Mouse (Mus musculus) frontal cortex, adult 2 months (tissue): ENCODE results near the gene Ace2. TPM values are rescaled to one million over a fixed set of nuclear protein-coding genes. Genes with fewer than 3 reads are reported as not detected.

Experiments used
- DNase-seq, 2 experiments: peaks; one replicate each; pipeline ENCODE4 v3.0.0; 2022; ENCODE audit warnings: low spot score in 1 of 2; ENCODE audit errors: extremely low spot score in 1 of 2
- polyA plus RNA-seq: library from polyadenylated mRNA; depleted of rRNA; stranded (reverse); fragments of >200 nt; gene quantifications from 2 replicates; pipeline ENCODE4 v1.2.3, GENCODE M21; 2012; rRNA removed

Gene Ace2
- polyA plus RNA-seq = 1.6 and 1.7 TPM in 2 replicates

- DNase-seq = no peak
Measured at GRCm38 (mm10) chrX:164139032-164139431, at the start of gene Ace2. Gene Ace2, plus strand, starts transcription at chrX:164139332.

- DNase-seq = no peak
Measured at GRCm38 (mm10) chrX:164089916-164090315, 49.2 kb upstream of the Ace2 start.

GRCm38 (mm10) chrX:164092300-164093169, 46.6 kb upstream of the Ace2 start:
- no peak for DNase-seq

- DNase-seq = no peak
Measured at GRCm38 (mm10) chrX:164093435-164093834, 45.7 kb upstream of the Ace2 start.

- no peak for DNase-seq
Measured at GRCm38 (mm10) chrX:164095838-164096237, 43.3 kb upstream of the Ace2 start.

- DNase-seq = peak in 1 of 2 experiments; percentile 19
Measured at GRCm38 (mm10) chrX:164101483-164101882, 37.6 kb upstream of the Ace2 start.

- DNase-seq = no peak
Measured at GRCm38 (mm10) chrX:164102198-164102597, 36.9 kb upstream of the Ace2 start.

- no peak for DNase-seq
Measured at GRCm38 (mm10) chrX:164102656-164103055, 36.5 kb upstream of the Ace2 start.

GRCm38 (mm10) chrX:164111146-164111545, 28.0 kb upstream of the Ace2 start:
- no peak for DNase-seq

- DNase-seq = no peak
Measured at GRCm38 (mm10) chrX:164113744-164114143, 25.4 kb upstream of the Ace2 start.

- no peak for DNase-seq
Measured at GRCm38 (mm10) chrX:164123942-164124341, 15.2 kb upstream of the Ace2 start.

GRCm38 (mm10) chrX:164133531-164133930, 5.6 kb upstream of the Ace2 start:
- DNase-seq = no peak

GRCm38 (mm10) chrX:164135304-164135818, 3.8 kb upstream of the Ace2 start:
- DNase-seq = no peak

- DNase-seq = no peak
Measured at GRCm38 (mm10) chrX:164145463-164146250, 6.5 kb downstream of the Ace2 start.

GRCm38 (mm10) chrX:164152703-164153102, 13.6 kb downstream of the Ace2 start:
- no peak for DNase-seq

GRCm38 (mm10) chrX:164153606-164154005, 14.5 kb downstream of the Ace2 start:
- no peak for DNase-seq

- no peak for DNase-seq
Measured at GRCm38 (mm10) chrX:164154594-164154993, 15.5 kb downstream of the Ace2 start.

- DNase-seq = no peak
Measured at GRCm38 (mm10) chrX:164164681-164165080, 25.5 kb downstream of the Ace2 start.

GRCm38 (mm10) chrX:164171034-164171433, 31.9 kb downstream of the Ace2 start:
- DNase-seq = no peak

GRCm38 (mm10) chrX:164173880-164174279, 34.7 kb downstream of the Ace2 start:
- DNase-seq = no peak

GRCm38 (mm10) chrX:164175311-164175710, 36.2 kb downstream of the Ace2 start:
- no peak for DNase-seq
